Mouse (Mus musculus) skeletal muscle tissue, postnatal 0 days (tissue): ENCODE data around the gene Gnpat. TPM values are rescaled to one million over a fixed set of nuclear protein-coding genes. Genes with fewer than 3 reads are reported as not detected.

Experiments
- polyA plus RNA-seq: library from polyadenylated mRNA; unstranded; fragments of >200 nt; fragmentation: Nextera tagmentation; extraction: Ambion mirVana; gene quantifications from 2 replicates; pipeline ENCODE4 v1.2.1, GENCODE M21; 2015

Gene Gnpat
- 103 and 107 TPM in 2 replicates for polyA plus RNA-seq

GRCm38 (mm10) chr8:124862321-124863162 lies at the start of gene Gnpat, which contains the start of gene 2810004N23Rik:
Gene Gnpat, plus strand, starts transcription at chr8:124863033.
Gene 2810004N23Rik, minus strand, starts transcription at chr8:124863120.

GRCm38 (mm10) chr8:124897386-124898250 lies 34.8 kb downstream of the Gnpat start, which contains the start of the genes Exoc8 and Sprtn:
Gene Exoc8, minus strand, starts transcription at chr8:124897705.
Gene Sprtn, plus strand, starts transcription at chr8:124897886.

Other genes starting within 250 kb of the Gnpat start
- 14.7 and 17.0 TPM in 2 replicates for gene 2310022B05Rik, start 199.7 kb upstream of the Gnpat start, polyA plus RNA-seq
- gene Ttc13, start 141.1 kb upstream of the Gnpat start, polyA plus RNA-seq: 19.0 and 20.0 TPM in 2 replicates
- gene Arv1, start 140.9 kb upstream of the Gnpat start, polyA plus RNA-seq: 6.9 and 7.2 TPM in 2 replicates
- gene Fam89a, start 111.2 kb upstream of the Gnpat start, polyA plus RNA-seq: 0.64 and 2.0 TPM in 2 replicates
- 0.04 and 0.07 TPM in 2 replicates for gene Trim67, start 69.9 kb upstream of the Gnpat start, polyA plus RNA-seq
- gene 2810004N23Rik, start 87 bp downstream of the Gnpat start, polyA plus RNA-seq: 42.7 and 43.1 TPM in 2 replicates
- 3.7 and 3.9 TPM in 2 replicates for gene Exoc8, start 34.7 kb downstream of the Gnpat start, polyA plus RNA-seq
- gene Sprtn, start 34.9 kb downstream of the Gnpat start, polyA plus RNA-seq: 3.9 and 5.2 TPM in 2 replicates
- gene Egln1, start 86.3 kb downstream of the Gnpat start, polyA plus RNA-seq: 10.0 TPM in 2 replicates
- gene Tsnax, start 150.0 kb downstream of the Gnpat start, polyA plus RNA-seq: 82.3 and 83.9 TPM in 2 replicates
- gene Disc1, start 191.2 kb downstream of the Gnpat start, polyA plus RNA-seq: 0.97 and 1.4 TPM in 2 replicates